Mouse (Mus musculus) embryonic facial prominence, embryonic 12.5 days (tissue): ENCODE measurements around the gene Snx30. TPM values are rescaled to one million over a fixed set of nuclear protein-coding genes. Genes with fewer than 3 reads are reported as not detected.

Experiments
- ATAC-seq: fragments of 200-750 bp; cut with Nextera tagmentation; 2 replicates; pipeline ENCODE4 v1.8.0; 2017; ENCODE audit not compliant: insufficient number of reproducible peaks, insufficient read depth, low FRiP score, low TSS enrichment
- H3K27ac ChIP-seq: fragments of 300-500 bp; sonication (generic); 2 replicates; pipeline ENCODE4 v1.5.1; 2016; ENCODE audit warnings: mild to moderate bottlenecking
- H3K27me3 ChIP-seq: fragments of 300-500 bp; sonication (generic); 2 replicates; pipeline ENCODE4 v1.6.1; 2016; ENCODE audit warnings: mild to moderate bottlenecking, moderate library complexity
- H3K36me3 ChIP-seq: fragments of 300-500 bp; sonication (generic); 2 replicates; pipeline ENCODE4 v1.6.1; 2016; ENCODE audit warnings: mild to moderate bottlenecking
- H3K4me1 ChIP-seq: fragments of 300-500 bp; sonication (generic); 2 replicates; pipeline ENCODE4 v1.6.1; 2016
- H3K4me2 ChIP-seq: fragments of 300-500 bp; sonication (generic); replicated peaks from 2 replicates; pipeline ENCODE4 v1.6.1; 2016; ENCODE audit warnings: mild to moderate bottlenecking, moderate library complexity
- H3K4me3 ChIP-seq: fragments of 300-500 bp; sonication (generic); 2 replicates; pipeline ENCODE4 v1.5.1; 2016; ENCODE audit warnings: mild to moderate bottlenecking
- H3K9ac ChIP-seq: fragments of 300-500 bp; sonication (generic); 2 replicates; pipeline ENCODE4 v1.6.1; 2016; ENCODE audit warnings: mild to moderate bottlenecking, moderate library complexity
- H3K9me3 ChIP-seq: fragments of 300-500 bp; sonication (generic); 2 replicates; pipeline ENCODE4 v1.6.1; 2016; ENCODE audit warnings: mild to moderate bottlenecking, moderate library complexity
- WGBS: fragments of 180-500 bp; shearing (Covaris S2); methylation state at CpG from one replicate; pipeline ENCODE4 v1.1.7; 2016; 5-methylcytosine and 5-hydroxymethylcytosine counted together
- polyA plus RNA-seq: library from polyadenylated mRNA; unstranded; fragments of >200 nt; fragmentation: Nextera tagmentation; extraction: Ambion mirVana; gene quantifications from 2 replicates; pipeline ENCODE4 v1.2.1, GENCODE M21; 2016

The Snx30 gene
- polyA plus RNA-seq, 1 experiment from 2014 or later, result 14.0 TPM

DNA sequence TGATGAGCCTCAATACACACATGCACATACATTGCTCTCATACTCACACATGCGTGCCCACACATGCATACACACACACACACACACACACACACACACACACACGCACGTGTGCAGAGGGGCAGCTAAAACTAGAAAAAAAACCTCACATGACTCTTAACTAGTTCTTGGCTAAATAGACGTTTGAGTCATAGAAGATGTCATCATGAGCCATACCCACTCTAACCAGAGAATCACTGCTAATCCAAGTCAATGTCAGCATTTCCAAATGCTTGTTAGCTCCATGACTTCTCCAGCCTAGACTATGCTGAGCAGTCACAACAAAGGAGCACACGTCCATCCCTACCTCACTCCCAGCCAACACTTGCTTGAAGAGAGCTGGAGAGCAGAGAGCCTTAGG, 5.5 kb upstream of the Snx30 start:
- Histone ChIP-seq H3K27ac (no peak overlapping the region), H3K4me2 (no peak overlapping the region), H3K9ac (no peak overlapping the region), H3K4me1 (peaks cover 3% of the 10 kb centered on the region; the same call in 1 of the 2 replicates), H3K4me3 (no peak overlapping the region), H3K9me3 (no peaks in the 10 kb centered on the region), H3K27me3 (no peaks in the 10 kb centered on the region), H3K36me3 (no peaks in the 10 kb centered on the region)
- no peak for ATAC-seq
- 76% methylated on average over 5 of the region's 5 CpGs for WGBS

DNA sequence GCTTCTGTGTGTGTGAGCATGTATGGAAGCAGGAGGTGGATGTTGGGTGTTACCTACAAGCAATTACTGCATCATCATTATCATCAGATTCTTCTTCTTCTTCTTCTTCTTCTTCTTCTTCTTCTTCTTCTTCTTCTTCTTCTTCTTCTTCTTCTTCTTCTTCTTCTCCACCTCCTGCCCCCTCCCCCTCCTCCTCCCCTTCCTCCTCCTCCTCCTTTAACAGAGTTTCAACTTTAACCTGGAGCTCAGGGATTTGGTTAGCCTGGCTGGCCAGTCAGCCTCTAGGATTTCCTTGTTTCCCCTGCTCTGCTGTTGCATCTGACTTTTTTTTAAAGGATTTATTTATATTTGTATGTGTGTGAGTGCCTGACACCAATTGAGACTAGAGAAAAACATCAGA, 4.2 kb upstream of the Snx30 start, which contains the start of gene Inip:
Gene Inip, minus strand, starts transcription at position 101 of the 400 bp plus-strand sequence.
- H3K27me3 ChIP-seq, result no peaks in the 10 kb centered on the region
- no peak within 1 kb of the TSS for H3K9ac ChIP-seq
- H3K4me1 ChIP-seq, result peaks cover 4% of the 10 kb centered on the region; the same call in 1 of the 2 replicates
- no peaks in the 10 kb centered on the region for H3K9me3 ChIP-seq
- H3K36me3 ChIP-seq, result no peaks in the 10 kb centered on the region
- H3K4me3 ChIP-seq, result no peak within 1 kb of the TSS
- H3K27ac ChIP-seq, result no peak within 1 kb of the TSS
- no peak within 1 kb of the TSS for H3K4me2 ChIP-seq
- no peak for ATAC-seq

DNA sequence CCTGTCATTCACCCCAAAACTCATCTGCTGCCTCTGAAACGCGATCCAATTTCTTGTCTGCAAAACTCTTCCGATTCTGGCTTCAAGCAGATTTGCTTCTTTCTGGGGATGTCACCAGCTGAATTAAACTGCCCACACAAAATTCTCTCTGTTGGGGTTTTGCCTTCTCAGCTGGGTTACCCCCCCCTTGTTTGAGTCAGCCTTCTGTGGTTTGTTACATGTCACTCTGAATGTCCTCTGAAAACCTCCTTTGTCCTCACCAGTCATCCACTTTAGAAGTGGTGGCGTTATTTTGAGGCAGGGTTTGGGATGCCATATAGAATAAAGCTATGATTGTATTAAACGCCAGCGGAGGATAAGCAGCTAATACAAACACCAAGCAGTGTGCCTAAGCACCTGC, 3.5 kb upstream of the Snx30 start:
- Histone ChIP-seq H3K27ac (no peak overlapping the region), H3K27me3 (no peaks in the 10 kb centered on the region), H3K4me3 (no peak overlapping the region), H3K4me2 (no peak overlapping the region), H3K9ac (no peak overlapping the region), H3K36me3 (no peaks in the 10 kb centered on the region), H3K9me3 (no peaks in the 10 kb centered on the region), H3K4me1 (peaks cover 10% of the 10 kb centered on the region; the same call in 1 of the 2 replicates)
- WGBS, result 73% methylated on average over 6 of the region's 6 CpGs
- no peak for ATAC-seq

DNA sequence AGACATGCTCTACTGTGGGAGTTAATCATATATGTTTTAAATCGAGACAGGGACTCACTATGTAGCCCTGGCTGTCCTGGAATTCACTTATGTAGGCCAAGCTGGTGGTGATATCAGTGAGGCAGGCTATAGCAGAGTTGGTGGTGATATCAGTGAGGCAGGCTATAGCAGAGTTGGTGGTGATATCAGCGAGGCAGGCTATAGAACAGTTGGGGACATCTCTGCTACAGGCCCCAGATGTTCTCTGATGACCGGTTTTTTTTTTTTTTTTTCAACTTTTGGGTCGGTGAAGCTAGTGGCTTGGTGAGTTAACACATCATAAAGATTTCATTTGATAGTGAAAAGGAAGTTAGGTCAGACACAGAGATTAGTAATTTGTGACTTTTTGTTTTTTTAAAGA, 2.8 kb upstream of the Snx30 start:
- 75% methylated on average over 4 of the region's 4 CpGs for WGBS
- Histone ChIP-seq H3K27ac (no peak overlapping the region), H3K4me3 (no peak overlapping the region), H3K27me3 (no peaks in the 10 kb centered on the region), H3K36me3 (no peaks in the 10 kb centered on the region), H3K9me3 (no peaks in the 10 kb centered on the region), H3K9ac (no peak overlapping the region), H3K4me1 (peaks cover 10% of the 10 kb centered on the region; the same call in 1 of the 2 replicates), H3K4me2 (no peak overlapping the region)
- ATAC-seq, result no peak

DNA sequence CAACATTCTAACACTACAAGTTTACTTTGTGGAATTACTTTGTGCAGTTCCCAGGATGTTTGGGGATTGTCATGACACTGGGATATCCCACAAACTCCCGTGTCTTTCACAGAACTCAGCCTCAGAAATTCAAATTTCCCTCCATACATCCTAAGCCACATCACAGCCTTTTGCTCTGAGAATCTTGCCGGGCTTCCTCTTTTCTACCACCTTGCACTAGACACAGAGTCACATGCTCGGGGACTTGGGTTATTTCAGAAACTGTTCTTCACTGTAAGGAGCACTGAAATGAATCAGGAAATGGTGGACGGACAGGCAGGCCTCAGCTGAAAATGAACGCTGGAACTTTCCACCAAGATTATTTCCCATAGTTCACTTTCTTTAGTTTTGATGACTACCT, 2.3 kb upstream of the Snx30 start:
- Histone ChIP-seq H3K4me2 (no peak overlapping the region), H3K9ac (no peak overlapping the region), H3K27me3 (no peaks in the 10 kb centered on the region), H3K4me1 (peaks cover 10% of the 10 kb centered on the region; the same call in 1 of the 2 replicates), H3K9me3 (no peaks in the 10 kb centered on the region), H3K36me3 (no peaks in the 10 kb centered on the region), H3K27ac (no peak overlapping the region), H3K4me3 (no peak overlapping the region)
- ATAC-seq, result no peak
- 74% methylated on average over 5 of the region's 5 CpGs for WGBS

DNA sequence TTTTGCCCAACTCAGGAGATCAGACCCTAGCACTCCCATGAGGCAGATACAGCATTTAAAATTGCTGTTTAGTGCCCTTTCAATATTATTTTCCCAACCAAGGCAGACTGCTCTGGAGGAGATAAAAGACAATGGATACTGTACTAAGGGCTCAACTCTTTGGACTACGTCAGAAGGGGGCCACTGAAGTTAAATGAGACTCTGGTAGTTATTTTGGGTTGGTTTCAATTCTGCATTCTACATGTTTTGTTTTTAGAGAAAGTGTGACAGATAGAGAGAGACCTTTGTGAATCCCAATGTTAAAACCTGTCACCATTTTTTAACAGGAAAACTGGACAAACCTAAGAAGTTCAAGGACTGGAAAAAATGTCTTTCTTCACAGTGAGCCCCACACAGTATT, 886 bp upstream of the Snx30 start:
- no peaks in the 10 kb centered on the region for H3K36me3 ChIP-seq
- H3K9ac ChIP-seq, result peak overlapping the region; percentile 83; the same call in 1 of the 2 replicates
- peaks cover 10% of the 10 kb centered on the region; the same call in 1 of the 2 replicates for H3K4me1 ChIP-seq
- no peaks in the 10 kb centered on the region for H3K9me3 ChIP-seq
- peak overlapping the region; percentile 95 for H3K4me3 ChIP-seq
- 76% methylated on average over 1 of the region's 1 CpGs for WGBS
- no peak for ATAC-seq
- no peak overlapping the region for H3K27ac ChIP-seq
- H3K27me3 ChIP-seq, result no peaks in the 10 kb centered on the region
- peak overlapping the region; percentile 98 for H3K4me2 ChIP-seq

DNA sequence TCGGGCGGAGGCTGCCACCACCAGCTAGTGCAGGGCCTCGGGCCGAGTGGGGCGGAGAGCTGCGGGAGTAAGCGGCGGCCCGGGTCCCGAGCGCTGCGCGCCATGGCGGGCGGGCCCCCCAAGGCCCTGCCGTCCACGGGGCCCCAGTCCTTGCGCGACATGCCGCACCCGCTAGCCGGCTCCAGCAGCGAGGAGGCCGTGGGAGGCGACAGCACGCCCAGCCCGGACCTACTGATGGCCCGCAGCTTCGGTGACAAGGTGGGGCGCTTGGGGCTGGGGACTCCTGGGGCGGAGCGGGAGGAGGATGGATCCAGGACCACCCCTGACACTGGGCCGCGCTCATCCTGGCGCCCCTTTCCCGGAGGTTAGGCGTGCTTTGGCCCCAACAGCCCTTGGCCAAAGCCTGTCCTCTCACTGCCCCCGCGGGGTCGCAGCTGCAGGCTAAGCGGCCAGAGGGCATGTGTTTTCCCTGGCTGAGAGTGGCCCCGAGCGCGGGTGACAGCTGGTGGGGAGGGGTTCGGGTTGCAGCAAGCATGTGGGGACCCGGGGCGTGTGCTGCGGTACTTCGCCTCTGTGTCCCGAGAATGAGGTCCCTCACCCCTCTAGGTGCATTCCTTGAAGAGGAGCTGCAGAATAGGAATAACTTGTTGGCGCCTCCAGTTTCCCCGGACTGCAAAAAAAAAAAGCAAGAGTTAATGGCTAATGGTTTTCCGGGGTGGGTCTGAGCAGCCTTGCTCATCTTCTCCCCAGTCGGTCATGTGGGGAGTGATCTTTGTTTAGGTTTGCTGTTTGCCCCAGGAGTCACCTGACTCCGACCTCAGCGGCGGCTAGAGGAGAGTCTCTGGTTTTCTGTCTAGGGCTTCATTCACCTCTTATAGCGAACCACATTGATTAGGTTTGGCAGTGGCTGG, 583 bp downstream of the Snx30 start:
- H3K4me1 ChIP-seq, result peaks cover 10% of the 10 kb centered on the region; the same call in 1 of the 2 replicates
- H3K9me3 ChIP-seq, result no peaks in the 10 kb centered on the region
- ATAC-seq, result peak; percentile 78
- peak overlapping the region; percentile 95 for H3K4me3 ChIP-seq
- H3K4me2 ChIP-seq, result peak overlapping the region; percentile 98
- H3K27me3 ChIP-seq, result no peaks in the 10 kb centered on the region
- no peaks in the 10 kb centered on the region for H3K36me3 ChIP-seq
- peak overlapping the region; percentile 67; the same call in 1 of the 2 replicates for H3K27ac ChIP-seq
- WGBS, result under 1% methylated on average over 54 of the region's 58 CpGs
- H3K9ac ChIP-seq, result peak overlapping the region; percentile 83

DNA sequence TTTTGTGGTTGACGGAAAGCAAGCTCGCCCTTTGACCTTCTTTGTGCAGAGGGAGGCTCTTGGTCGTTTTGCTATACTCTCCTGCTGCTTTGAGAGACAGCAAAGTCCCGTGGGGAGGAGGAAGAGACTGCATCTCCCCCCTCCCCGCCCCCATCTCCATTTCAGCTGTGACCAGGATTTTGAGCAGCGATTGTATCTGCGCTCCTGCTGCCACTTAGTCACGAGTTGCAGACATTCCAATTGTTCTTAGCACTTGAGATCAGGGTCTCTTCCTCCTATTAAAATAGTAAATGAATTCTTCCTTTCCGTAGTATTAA, 1.2 kb downstream of the Snx30 start:
- 4% methylated on average over 9 of the region's 9 CpGs for WGBS
- H3K9ac ChIP-seq, result 0 out of 2 replicates have a peak overlapping the region, but pooled peaks have one; percentile 38
- H3K4me1 ChIP-seq, result peaks cover 10% of the 10 kb centered on the region; the same call in 1 of the 2 replicates
- H3K27me3 ChIP-seq, result no peaks in the 10 kb centered on the region
- no peak overlapping the region for H3K27ac ChIP-seq
- no peaks in the 10 kb centered on the region for H3K36me3 ChIP-seq
- no peaks in the 10 kb centered on the region for H3K9me3 ChIP-seq
- peak overlapping the region; percentile 98 for H3K4me2 ChIP-seq
- ATAC-seq, result peak; percentile 2; the same call in 1 of the 2 replicates
- peak overlapping the region; percentile 95 for H3K4me3 ChIP-seq

DNA sequence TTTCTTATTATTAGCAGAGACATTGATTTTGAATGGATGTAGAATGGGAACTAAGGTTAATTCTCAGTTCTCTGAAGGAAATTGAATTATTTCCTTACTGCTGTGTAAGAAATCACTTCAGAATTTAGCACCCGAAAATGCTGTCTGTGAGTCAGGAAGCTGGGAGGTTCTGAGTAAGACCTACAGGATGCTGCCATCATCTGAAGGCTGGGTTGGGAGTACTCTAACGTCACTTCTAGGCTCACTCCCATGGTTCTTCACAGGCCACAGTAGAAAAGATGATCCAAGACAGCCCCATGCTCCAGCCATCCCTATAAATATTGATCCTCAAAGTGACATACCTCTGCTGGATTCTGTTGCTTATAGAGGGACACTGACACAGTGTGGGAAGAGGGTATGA, 1.9 kb downstream of the Snx30 start:
- no peak for ATAC-seq
- peaks cover 10% of the 10 kb centered on the region; the same call in 1 of the 2 replicates for H3K4me1 ChIP-seq
- no peak overlapping the region for H3K4me3 ChIP-seq
- H3K27ac ChIP-seq, result no peak overlapping the region
- no peak overlapping the region for H3K9ac ChIP-seq
- no peaks in the 10 kb centered on the region for H3K27me3 ChIP-seq
- H3K4me2 ChIP-seq, result peak overlapping the region; percentile 98; the same call in 1 of the 2 replicates
- no peaks in the 10 kb centered on the region for H3K9me3 ChIP-seq
- no peaks in the 10 kb centered on the region for H3K36me3 ChIP-seq
- WGBS, result 71% methylated on average over 2 of the region's 2 CpGs

DNA sequence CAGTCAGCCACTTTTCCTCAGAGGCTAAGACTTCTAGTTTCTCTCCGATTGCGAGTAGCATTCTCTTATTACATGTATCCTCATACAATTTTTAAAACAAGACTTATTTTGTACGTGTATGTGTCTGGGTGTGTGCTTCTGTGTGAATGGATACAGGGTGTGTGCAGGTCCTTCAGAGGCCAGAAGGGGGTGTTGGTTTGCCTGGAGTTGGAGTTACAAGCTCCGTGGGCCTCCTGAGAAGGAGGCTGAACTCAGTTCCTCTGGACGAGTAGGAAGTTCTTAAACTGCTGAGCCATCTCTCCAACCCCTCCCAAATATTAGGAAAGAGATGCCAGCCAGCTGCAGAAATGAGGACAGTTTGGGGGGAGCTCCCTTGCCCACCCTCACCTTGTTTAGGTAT, 2.8 kb downstream of the Snx30 start:
- H3K9me3 ChIP-seq, result no peaks in the 10 kb centered on the region
- H3K4me1 ChIP-seq, result peaks cover 10% of the 10 kb centered on the region; the same call in 1 of the 2 replicates
- no peak overlapping the region for H3K4me3 ChIP-seq
- no peaks in the 10 kb centered on the region for H3K27me3 ChIP-seq
- no peak overlapping the region for H3K4me2 ChIP-seq
- WGBS, result 76% methylated on average over 5 of the region's 5 CpGs
- ATAC-seq, result no peak
- no peak overlapping the region for H3K9ac ChIP-seq
- H3K27ac ChIP-seq, result no peak overlapping the region
- H3K36me3 ChIP-seq, result no peaks in the 10 kb centered on the region

DNA sequence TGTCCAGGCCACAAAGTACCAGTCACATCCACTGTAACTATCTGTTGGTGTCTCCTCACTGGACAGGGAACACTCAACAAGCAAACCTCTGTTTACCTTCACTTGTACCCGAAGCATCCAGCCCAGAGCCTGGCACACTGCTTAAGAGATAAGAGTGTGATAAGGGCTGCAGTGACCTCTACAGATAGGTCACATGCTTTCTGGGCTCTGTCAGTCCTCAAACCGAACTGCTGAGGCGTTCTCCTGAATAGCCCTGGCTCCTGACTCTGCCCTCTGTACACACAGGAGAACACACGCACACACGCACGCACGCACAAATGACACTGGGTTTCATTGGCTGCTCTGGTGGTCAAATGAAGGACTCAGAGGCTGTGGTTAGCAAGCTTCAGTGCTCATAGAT, 8.5 kb downstream of the Snx30 start:
- H3K9ac ChIP-seq, result no peak overlapping the region
- H3K9me3 ChIP-seq, result no peaks in the 10 kb centered on the region
- no peak overlapping the region for H3K4me3 ChIP-seq
- WGBS, result 80% methylated on average over 7 of the region's 7 CpGs
- H3K36me3 ChIP-seq, result no peaks in the 10 kb centered on the region
- H3K27ac ChIP-seq, result no peak overlapping the region
- no peaks in the 10 kb centered on the region for H3K27me3 ChIP-seq
- H3K4me1 ChIP-seq, result no peaks in the 10 kb centered on the region; the same call in none of the 2 replicates
- no peak for ATAC-seq
- no peak overlapping the region for H3K4me2 ChIP-seq
